Mouse (Mus musculus) embryonic facial prominence, embryonic 11.5 days (tissue): Measurements from ENCODE around the gene Skil. TPM values are rescaled to one million over a fixed set of nuclear protein-coding genes. Genes with fewer than 3 reads are reported as not detected.
"Not testable (repeated sequence)": the region's sequence is repeated elsewhere in the genome, so short reads cannot be mapped to it uniquely, and the experiment has no call there.

ENCODE experiments used
- ATAC-seq: fragments of 200-750 bp; cut with Nextera tagmentation; replicated peaks from 2 replicates; pipeline ENCODE4 v1.8.0; 2017; ENCODE audit warnings: low read depth; ENCODE audit not compliant: insufficient number of reproducible peaks, low FRiP score, low TSS enrichment
- DNase-seq: peaks from one replicate; pipeline ENCODE4 v3.0.0-alpha.2; 2015; ENCODE audit warnings: low spot score
- H3K27ac ChIP-seq: fragments of 300-500 bp; sonication (generic); replicated peaks from 2 replicates; pipeline ENCODE4 v1.5.1; 2014; ENCODE audit warnings: mild to moderate bottlenecking, low read depth, low read length, control low read depth
- H3K27me3 ChIP-seq: fragments of 300-500 bp; sonication (generic); 2 replicates; pipeline ENCODE4 v1.6.1; 2014; ENCODE audit warnings: mild to moderate bottlenecking, low read length, moderate library complexity, mixed read lengths; ENCODE audit not compliant: control insufficient read depth, insufficient read depth
- H3K36me3 ChIP-seq: fragments of 300-500 bp; sonication (generic); replicated peaks from 2 replicates; pipeline ENCODE4 v1.6.1; 2014; ENCODE audit warnings: low read depth, mild to moderate bottlenecking, low read length, moderate library complexity, mixed read lengths; ENCODE audit not compliant: control insufficient read depth, insufficient read depth
- H3K4me1 ChIP-seq: fragments of 300-500 bp; sonication (generic); 2 replicates; pipeline ENCODE4 v1.6.1; 2014; ENCODE audit warnings: low read length, mixed read lengths; ENCODE audit not compliant: control insufficient read depth, insufficient read depth
- H3K4me2 ChIP-seq: fragments of 300-500 bp; sonication (generic); 2 replicates; pipeline ENCODE4 v1.6.1; 2014; ENCODE audit warnings: low read depth, mild to moderate bottlenecking, control low read depth, low read length, moderate library complexity
- H3K4me3 ChIP-seq: fragments of 300-500 bp; sonication (generic); 2 replicates; pipeline ENCODE4 v1.5.1; 2014; ENCODE audit warnings: low read depth, low read length, control low read depth
- H3K9ac ChIP-seq: fragments of 300-500 bp; sonication (generic); replicated peaks from 2 replicates; pipeline ENCODE4 v1.6.1; 2014; ENCODE audit warnings: mild to moderate bottlenecking, control low read depth, low read length
- H3K9me3 ChIP-seq: fragments of 300-500 bp; sonication (generic); replicated peaks from 2 replicates; pipeline ENCODE4 v1.6.1; 2016; ENCODE audit warnings: mild to moderate bottlenecking, low read length, inconsistent platforms, mixed read lengths; ENCODE audit not compliant: control insufficient read depth
- WGBS: fragments of 180-500 bp; shearing (Covaris S2); extraction: QIAGEN DNeasy Blood & Tissue Kit; methylation state at CpG from one replicate; pipeline ENCODE4 v1.1.7; 2014; 5-methylcytosine and 5-hydroxymethylcytosine counted together
- polyA plus RNA-seq: library from polyadenylated mRNA; unstranded; fragments of >200 nt; fragmentation: Nextera tagmentation; extraction: Ambion mirVana; gene quantifications from 2 replicates; pipeline ENCODE4 v1.2.1, GENCODE M21; 2014

Skil gene
- polyA plus RNA-seq, 1 experiment from 2014 or later = 37.7 TPM

DNA sequence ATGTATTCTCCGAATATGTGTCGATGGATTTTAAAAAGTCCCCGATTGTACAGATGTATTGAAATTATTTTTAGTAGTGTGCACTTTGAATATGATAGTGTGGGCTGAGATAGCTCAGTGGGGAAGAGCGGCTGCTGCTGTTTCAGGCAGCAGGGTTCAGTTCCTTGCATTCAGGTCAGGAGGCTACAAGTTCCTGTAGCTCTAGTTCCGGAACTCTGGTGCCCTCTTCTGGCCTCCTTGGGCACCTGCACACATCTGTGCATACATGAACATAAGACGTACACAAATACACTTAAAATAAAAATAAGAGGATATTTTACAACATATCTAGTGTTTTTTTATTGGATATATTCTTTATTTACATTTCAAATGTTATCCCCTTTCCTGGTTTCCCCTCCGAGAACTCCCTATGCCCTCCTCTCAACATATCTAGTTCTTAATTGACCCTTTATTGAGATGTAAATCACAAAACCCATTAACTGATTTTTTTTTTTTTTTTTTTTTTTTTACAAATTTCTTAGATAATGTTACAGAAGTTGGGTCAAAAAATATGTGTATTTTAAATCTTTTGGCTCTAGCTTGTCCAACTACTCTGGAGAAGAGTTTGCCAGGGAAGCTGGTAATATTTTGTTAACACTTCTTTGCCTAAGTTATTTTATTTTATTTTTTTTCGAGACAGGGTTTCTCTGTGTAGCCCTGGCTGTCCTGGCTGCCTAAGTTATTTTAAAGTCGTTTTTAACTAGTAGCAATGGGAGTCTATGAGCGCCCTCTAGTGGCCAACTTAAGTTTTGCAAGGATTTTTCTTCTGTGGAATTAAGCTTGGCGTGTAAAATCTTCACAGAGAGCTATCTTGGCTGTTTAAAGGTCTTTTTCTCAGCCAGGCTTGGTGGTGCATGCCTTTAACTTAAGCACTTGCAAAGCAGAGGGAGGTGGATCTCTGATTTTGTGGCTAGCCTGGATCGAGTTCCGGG is 43.9 kb downstream of the Skil start:
- Histone ChIP-seq H3K27me3 (no peaks in the 10 kb centered on the region), H3K9me3 (no peaks in the 10 kb centered on the region), H3K27ac (no peak overlapping the region), H3K4me1 (no peaks in the 10 kb centered on the region), H3K9ac (no peak overlapping the region), H3K4me3 (no peak overlapping the region), H3K4me2 (no peak overlapping the region), H3K36me3 (no peaks in the 10 kb centered on the region)
- peak; percentile 91 for DNase-seq
- WGBS = 57% methylated on average over 13 of the region's 13 CpGs
- ATAC-seq = no peak

DNA sequence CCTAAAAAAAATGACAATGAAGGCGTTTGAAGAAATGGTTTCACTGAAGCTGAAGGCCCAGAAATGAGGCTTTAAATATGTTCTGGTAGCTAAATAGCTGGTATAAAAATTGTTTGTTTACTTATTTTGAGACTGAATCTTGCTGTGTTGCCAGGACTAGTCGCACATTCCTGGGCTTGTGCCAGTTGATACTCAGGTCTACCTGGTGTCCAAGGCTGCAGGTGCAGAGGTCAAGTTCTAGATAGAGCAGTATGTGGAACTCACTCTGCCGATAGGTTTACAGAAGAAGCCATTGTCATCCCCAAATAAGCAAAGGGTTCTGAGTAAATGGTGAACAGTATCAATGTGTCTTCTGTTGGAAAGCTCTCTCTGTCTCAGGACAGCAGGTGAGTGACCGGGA is 46.8 kb downstream of the Skil start:
- no peaks in the 10 kb centered on the region for H3K27me3 ChIP-seq
- no peak overlapping the region for H3K27ac ChIP-seq
- H3K4me2 ChIP-seq = no peak overlapping the region
- no peaks in the 10 kb centered on the region for H3K4me1 ChIP-seq
- no peak for ATAC-seq
- H3K36me3 ChIP-seq = no peaks in the 10 kb centered on the region
- no peak overlapping the region for H3K9ac ChIP-seq
- H3K4me3 ChIP-seq = no peak overlapping the region
- 92% methylated on average over 4 of the region's 4 CpGs for WGBS
- no peak for DNase-seq
- no peaks in the 10 kb centered on the region for H3K9me3 ChIP-seq

- H3K9ac ChIP-seq, H3K4me3 ChIP-seq, H3K4me1 ChIP-seq, H3K9me3 ChIP-seq, ATAC-seq, H3K27ac ChIP-seq, H3K27me3 ChIP-seq, H3K36me3 ChIP-seq, DNase-seq, H3K4me2 ChIP-seq: not testable (repeated sequence)
- 84% methylated on average over 11 of the region's 11 CpGs for WGBS
These were observed 50.4 kb downstream of the Skil start for GRCm38 (mm10) chr3:31145222-31145621.

- H3K4me3 ChIP-seq = no peak overlapping the region
- H3K4me2 ChIP-seq = no peak overlapping the region
- H3K36me3 ChIP-seq = no peaks in the 10 kb centered on the region
- H3K27me3 ChIP-seq = 0 out of 2 replicates have a peak, but pooled peaks cover 2% of the 10 kb centered on the region
- no peaks in the 10 kb centered on the region for H3K9me3 ChIP-seq
- no peak overlapping the region for H3K9ac ChIP-seq
- no peak overlapping the region for H3K27ac ChIP-seq
- no peaks in the 10 kb centered on the region for H3K4me1 ChIP-seq
- ATAC-seq (peak; percentile 49; the same call in 1 of the 2 replicates), DNase-seq (peak; percentile 94)
- 14% methylated on average over 14 of the region's 14 CpGs for WGBS
These were observed 50.9 kb downstream of the Skil start for GRCm38 (mm10) chr3:31145641-31146290.

- Histone ChIP-seq H3K4me1 (no peaks in the 10 kb centered on the region), H3K27ac (no peak overlapping the region), H3K9me3 (no peaks in the 10 kb centered on the region), H3K4me2 (no peak overlapping the region), H3K36me3 (no peaks in the 10 kb centered on the region), H3K4me3 (no peak overlapping the region), H3K27me3 (0 out of 2 replicates have a peak, but pooled peaks cover 2% of the 10 kb centered on the region), H3K9ac (no peak overlapping the region)
- DNase-seq = no peak
- WGBS = 76% methylated on average over 7 of the region's 7 CpGs
- no peak for ATAC-seq
These were observed 53.7 kb downstream of the Skil start for GRCm38 (mm10) chr3:31148595-31148994.

DNA sequence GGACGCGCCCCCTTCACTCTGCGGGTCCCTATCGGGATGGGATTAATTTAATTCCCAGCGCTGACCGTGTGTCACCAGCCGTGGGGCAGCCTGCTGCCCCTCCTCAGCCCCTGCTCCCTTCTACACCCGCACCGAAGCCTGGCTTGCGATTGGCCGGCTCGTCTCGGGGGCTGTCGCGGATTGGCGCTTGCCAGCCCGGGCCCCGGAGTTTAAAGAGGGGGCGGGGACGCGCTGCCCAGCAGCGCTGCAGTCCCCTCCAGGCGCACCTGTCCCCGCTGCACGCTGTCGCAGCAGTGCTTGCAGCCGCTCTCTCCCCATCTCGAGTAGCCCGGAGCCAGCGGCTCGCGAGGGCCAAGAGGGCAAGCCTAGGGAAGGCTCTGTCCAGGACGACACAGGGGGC is 54.8 kb downstream of the Skil start, which contains the start of gene Cldn11:
Gene Cldn11, plus strand, starts transcription at position 215 of the 400 bp plus-strand sequence.
- no peaks in the 10 kb centered on the region for H3K9me3 ChIP-seq
- peak within 1 kb of the TSS; percentile 35 for H3K4me3 ChIP-seq
- H3K4me1 ChIP-seq = no peaks in the 10 kb centered on the region
- H3K4me2 ChIP-seq = peak within 1 kb of the TSS; percentile 59
- peak; percentile 80 for DNase-seq
- H3K9ac ChIP-seq = no peak within 1 kb of the TSS
- no peak within 1 kb of the TSS for H3K27ac ChIP-seq
- peak; percentile 77 for ATAC-seq
- no peaks in the 10 kb centered on the region for H3K36me3 ChIP-seq
- under 1% methylated on average over 33 of the region's 33 CpGs for WGBS
- H3K27me3 ChIP-seq = 0 out of 2 replicates have a peak, but pooled peaks cover 2% of the 10 kb centered on the region

DNA sequence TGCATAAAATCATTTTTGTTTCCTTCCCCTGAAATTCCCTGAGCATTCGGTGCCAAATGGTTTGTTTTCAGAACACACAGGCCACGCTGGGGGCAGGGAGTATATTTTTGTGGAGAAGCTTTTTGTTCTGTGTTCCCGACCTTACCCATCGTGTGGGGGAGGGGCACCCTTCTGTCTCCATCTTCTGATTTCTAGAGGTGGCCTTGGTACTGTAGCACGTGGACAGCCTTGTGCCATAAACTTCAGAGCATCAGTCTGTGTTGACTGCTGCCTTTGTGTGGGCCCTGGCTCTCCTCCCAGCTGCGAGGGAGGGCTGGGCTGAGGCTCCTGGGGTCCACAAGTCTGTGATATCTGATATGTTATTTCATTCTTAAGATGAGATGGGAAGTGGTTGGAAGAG is 57.2 kb downstream of the Skil start:
- 0 out of 2 replicates have a peak, but pooled peaks cover 2% of the 10 kb centered on the region for H3K27me3 ChIP-seq
- H3K4me2 ChIP-seq = no peak overlapping the region
- H3K4me3 ChIP-seq = no peak overlapping the region
- no peaks in the 10 kb centered on the region for H3K36me3 ChIP-seq
- DNase-seq (no peak), ATAC-seq (no peak)
- H3K4me1 ChIP-seq = no peaks in the 10 kb centered on the region; the same call in 1 of the 2 replicates
- H3K27ac ChIP-seq = no peak overlapping the region
- H3K9ac ChIP-seq = no peak overlapping the region
- 50% methylated on average over 6 of the region's 6 CpGs for WGBS
- no peaks in the 10 kb centered on the region for H3K9me3 ChIP-seq

GRCm38 (mm10) chr3:31156126-31156525 is 61.3 kb downstream of the Skil start:
- WGBS = 30% methylated on average over 3 of the region's 3 CpGs
- ATAC-seq = no peak
- no peak overlapping the region for H3K27ac ChIP-seq

More at GRCm38 (mm10) chr3:31156126-31156525, 61.3 kb downstream of the Skil start:
- no peak for DNase-seq
- Histone ChIP-seq H3K4me1 (no peaks in the 10 kb centered on the region; the same call in 1 of the 2 replicates), H3K27me3 (no peaks in the 10 kb centered on the region), H3K9me3 (no peaks in the 10 kb centered on the region), H3K4me2 (no peak overlapping the region), H3K9ac (no peak overlapping the region), H3K4me3 (no peak overlapping the region), H3K36me3 (no peaks in the 10 kb centered on the region)
